Mouse (Mus musculus) mature B cell (primary cell): ENCODE measurements around the gene Macf1.
"Not testable (repeated sequence)": the region's sequence is repeated elsewhere in the genome, so short reads cannot be mapped to it uniquely, and the experiment has no call there.

ENCODE experiments used
- in situ Hi-C: fragments of 300-500 bp; cut with MboI; formaldehyde crosslinking; loops from 2 replicates; pipeline ENCODE4 v1.14.3; 2019

The Macf1 gene

DNA sequence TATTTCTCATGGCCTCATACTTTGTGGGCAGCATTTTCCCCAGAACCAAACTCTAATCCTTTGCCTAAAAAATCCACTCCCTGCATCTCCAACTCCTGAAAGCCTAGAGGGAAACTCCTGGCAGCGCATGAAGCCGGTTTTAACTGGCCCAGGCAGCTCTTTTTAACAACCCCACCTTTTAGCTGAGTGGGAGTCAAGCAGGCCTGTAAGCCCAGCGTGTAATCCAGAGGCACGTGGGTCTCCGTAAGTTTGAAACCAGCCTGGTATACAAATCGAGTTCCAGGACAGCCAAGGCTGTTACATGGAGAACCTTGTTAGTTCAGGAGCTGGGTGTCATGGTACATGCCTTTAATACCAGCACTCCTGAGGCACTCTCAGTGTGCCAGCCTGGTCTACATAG, 14.5 kb downstream of the Macf1 start:
- in situ Hi-C loops, result no loop called here

DNA sequence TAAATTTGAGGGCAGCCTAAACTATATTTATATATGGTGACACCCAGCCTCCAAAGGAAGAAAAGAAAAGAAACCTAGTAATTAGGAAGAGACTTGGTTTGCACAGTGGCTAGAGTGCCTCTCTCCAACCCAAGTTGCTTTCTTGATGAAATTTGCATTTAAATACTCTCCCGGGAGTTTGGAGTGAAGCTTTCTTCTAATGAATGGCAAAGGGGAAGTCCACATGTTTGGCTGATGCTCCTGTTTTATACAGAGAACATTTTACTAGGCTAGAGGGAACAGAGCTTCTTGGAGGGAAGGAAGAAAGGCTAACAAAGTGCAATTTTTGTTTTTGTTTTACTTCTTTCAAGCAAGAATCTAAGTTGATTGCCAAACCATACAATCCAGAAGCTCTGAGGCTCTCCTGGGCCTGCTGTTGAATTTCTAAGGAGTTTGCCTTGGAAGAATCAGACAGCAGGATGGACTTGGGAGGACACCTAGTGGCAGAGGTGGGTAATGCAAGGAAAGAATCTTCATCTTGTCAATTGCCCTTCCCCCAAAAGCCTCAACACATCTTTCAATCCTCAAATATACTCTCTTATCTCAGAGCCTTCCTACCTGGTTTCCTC, 16.8 kb downstream of the Macf1 start:
- in situ Hi-C loops, result no loop called here

DNA sequence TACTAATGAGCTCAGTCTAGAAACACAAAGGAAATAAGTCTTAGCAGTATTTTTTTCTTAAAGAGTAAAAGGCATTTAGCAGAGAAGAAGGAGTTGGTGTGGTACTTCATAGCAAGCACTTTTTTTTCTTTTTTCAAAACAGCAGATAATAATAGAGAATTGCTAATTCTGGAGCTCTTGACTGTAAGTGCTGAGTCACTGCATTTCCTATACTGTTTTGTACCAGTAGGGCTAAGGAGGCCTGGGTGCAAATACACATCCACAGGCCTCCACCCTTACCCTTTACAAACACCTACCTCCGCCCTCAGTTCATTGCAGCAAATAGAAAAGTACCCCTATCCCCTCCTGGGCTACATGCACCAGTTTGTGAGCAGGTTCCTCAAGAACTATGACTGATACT, 17.6 kb downstream of the Macf1 start:
- in situ Hi-C loops, result no loop called here

DNA sequence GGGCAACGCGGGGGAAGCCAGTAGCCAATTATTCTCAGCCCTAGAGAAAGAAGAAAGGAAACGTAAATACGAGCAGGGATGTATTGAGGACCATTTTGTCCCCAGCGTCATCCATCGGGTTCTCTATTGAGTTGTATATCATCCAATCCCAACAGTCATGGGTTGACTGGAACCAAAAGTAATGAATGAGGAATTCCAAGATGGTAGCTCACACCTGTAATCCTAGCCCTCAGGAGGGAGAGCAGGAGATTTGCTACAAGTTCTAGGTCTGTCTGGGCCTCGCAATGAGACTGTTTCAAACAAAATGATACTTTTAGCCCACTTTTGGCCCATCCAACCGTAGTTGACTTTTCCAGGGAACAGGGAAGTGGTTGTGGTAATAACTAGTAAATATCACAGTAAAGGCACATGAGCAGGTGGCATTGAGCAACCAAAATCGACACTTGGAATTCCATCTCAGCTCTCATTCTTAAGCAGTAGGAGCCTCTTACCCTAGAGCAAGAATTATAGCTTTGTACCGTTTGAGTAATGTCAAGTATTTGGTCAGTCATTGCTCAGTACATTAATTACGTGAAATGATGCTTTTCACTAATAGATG, 18.4 kb downstream of the Macf1 start:
- in situ Hi-C loops, result no loop called here

DNA sequence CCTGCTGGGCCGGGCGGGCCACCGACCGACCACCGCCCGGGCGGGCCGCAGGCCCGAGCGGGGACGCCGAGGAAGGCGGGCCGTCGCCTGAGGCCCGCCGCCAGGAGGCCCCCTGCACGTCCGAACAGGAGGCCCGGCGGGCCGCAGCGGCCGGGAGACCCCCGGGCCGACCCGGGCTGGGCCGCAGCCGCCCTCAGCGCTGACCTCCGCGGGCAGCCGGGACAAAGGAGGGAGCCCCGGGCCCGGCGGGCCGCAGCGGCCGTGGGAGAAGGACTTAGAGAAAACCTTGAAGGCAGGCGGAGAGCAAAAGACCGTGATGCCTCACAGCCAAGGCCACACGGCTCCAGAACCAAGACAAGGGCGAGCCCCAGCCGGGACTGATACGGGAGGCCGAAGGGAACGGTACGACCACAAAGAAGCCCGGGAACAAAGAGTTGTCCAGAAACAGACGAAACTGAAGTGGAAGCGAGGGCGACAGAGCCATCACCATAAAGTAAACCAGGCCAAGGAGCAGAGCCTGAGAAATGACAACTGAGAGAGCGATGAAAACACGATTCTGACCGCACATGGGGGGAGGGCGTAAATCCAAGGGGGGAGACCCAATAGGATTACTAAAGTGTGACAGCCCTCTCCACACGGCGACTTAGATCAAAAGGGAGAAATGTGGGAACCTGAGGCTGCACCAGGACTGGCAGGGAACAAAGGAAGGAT, 19.1 kb downstream of the Macf1 start:
- in situ Hi-C loops, result no loop called here

DNA sequence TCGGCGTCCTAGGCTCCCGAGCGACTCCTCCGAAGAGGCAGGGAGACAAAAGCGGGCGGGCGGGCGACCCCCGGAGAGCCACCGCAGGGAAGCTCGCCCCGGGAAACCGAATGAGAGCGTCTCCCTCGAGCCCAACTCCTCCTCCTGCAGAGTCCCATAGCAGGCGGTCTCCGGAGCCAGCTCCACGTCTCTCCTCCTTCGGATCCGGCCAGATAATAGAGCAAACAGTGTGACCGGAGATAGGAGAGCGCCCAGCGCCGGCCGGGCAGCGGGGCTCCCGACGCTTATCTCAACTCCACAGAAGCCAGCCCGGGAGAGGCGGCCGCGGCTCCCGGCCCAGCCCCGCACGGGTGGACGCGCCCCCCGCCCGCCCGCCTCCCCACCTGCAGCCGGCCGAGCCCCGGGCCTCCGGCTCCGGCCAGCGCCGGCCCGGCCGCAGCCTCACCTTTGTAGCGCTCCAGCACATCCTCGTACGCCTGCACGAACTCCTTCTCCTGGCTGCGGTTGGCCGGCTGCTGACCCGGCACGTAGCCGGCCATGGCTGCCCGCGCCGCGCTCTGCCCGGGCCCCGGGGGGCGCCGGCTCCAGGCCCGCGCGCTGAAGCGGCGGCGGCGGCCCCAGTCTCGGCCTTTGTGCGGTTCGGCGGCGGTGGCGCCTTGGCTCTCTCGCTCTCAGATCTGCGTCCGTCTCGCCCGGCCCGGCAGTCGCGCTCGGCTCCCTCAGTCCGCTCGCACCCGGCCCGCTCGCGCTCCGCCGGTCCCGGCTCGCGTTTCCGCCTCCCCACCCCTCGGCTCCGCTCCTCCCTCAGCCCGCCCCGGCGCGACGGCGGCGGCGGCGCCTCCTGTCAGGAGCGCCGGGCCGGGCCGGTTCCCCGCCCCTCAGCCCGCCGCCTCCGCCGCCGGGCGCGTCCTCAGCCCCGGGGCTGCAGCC, 19.9 kb downstream of the Macf1 start:
- in situ Hi-C loops, result no loop called here

DNA sequence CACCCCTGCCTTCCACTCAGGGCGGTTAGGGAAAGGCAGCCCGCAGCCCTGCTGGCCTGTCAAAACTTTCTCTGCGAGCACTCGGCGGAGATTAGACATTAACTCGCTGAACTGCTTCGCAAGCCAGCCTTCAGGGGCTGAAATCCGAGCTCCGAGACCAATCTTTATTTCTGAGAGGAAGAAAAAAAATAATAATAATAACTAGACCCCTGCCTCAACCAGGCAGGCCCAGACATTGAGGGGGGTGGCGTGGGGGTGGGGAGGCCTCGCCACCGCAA, 20.5 kb downstream of the Macf1 start:
- in situ Hi-C loops, result no loop called here

DNA sequence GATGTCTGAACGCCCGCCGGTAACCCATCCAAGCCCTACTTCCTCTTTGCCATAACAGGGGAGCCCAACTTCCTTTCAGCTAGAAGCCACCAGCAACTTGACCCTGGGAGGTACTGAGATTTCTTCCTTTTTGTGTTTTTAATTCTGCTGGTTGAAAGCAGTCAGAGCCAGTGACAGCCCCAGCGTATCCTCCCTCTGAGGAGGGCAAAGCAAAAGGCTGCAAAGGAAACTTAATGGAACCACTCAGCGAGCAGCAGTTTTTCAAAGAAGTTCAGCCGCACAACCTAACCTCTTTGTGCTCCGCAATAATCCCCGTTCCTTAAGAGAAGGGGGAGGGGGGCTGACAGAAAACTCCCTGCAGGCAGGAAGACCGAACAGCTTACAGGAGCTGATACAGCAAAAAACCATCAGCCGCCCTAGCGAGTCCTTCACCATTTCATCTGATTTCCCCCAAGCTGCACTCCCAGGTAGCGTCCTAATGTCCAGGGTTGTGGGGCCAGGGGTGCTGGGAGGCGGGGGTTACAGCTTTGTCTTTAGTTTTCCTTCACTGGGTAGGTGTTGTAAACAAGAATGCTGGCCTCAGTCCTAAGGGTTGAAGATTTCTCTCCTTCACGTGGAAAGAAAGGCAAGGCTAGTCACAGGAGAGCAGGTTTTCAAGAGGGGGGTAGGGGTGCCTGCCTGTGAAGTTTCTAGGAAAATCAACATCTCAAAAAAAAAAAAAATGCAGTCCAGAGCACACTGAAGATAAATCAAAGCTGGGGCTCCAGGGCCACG, 21.1 kb downstream of the Macf1 start:
- in situ Hi-C loops, result no loop called here

DNA sequence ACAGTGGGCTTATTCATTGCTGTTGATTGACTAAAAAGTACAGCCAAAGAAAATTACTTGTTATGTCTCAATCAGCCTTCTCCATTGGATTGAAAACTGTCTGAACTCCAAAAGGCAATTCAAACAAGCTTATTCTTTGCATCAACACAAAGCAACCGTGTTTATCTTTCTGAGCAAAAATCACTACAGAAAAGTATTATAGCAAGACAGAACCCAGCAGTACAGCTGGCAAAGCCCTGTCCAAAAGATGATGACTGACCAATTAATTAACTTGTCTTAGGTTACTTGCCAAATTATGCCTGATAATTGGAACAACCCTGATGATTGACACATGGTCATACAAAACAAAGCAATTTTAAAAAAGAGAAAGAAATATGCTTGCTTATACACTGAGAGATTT, 26.0 kb downstream of the Macf1 start:
- in situ Hi-C loops, result no loop called here

DNA sequence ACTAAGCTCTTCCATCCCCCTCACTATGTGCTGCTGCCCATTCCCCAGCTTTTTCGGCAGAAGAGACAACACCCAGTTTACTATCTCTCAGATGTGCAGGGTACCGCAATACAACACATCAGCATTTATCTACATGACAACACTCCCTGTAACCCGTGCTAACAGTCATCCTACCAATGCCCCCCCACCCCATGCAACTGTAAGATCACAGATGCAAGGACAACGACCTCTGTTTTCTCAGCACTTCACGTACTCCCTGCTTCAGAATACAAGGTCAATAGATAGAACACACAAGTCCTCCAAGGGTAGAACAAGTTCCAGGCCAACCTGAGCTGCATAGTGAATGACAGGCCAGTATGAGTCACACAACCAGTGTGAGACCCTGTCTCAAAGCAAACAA, 28.9 kb downstream of the Macf1 start:
- in situ Hi-C loops, result no loop called here

DNA sequence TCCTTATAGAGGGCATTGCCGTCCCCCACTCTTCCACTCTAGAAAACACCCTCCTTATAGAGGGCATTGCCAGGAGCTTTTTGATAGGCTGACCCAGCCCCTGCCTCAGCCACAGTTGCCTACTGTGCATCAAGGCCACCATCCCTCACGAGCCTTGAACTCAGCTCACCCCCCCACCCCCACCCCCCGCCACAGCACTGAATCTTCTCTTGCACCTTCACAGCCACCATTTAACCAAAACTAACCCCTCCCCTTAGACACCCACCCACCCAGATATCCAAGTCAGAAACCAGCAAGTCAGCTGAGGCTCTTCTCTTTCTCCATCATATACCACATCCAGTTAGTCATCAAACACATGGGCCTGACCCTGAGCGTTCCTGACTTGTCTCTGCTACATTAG, 29.6 kb downstream of the Macf1 start:
- in situ Hi-C loops, result no loop called here

DNA sequence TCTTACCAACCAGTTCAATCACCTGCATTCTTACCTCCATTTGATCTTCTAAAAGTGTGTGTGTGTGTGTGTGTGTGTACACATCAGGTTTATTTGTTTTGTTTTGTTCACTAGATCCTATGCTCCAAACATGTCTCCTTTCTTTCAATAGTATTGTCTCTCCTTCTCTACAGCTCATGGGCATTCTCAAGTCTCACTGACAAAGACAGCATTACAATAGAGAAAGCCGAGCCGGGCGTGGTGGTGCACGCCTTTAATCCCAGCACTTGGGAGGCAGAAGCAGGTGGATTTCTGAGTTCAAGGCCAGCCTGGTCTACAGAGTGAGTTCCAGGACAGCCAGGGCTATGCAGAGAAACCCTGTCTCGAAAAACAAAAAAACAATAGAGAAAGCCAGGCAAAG, 30.7 kb downstream of the Macf1 start:
- in situ Hi-C loops, result not testable (repeated sequence)

DNA sequence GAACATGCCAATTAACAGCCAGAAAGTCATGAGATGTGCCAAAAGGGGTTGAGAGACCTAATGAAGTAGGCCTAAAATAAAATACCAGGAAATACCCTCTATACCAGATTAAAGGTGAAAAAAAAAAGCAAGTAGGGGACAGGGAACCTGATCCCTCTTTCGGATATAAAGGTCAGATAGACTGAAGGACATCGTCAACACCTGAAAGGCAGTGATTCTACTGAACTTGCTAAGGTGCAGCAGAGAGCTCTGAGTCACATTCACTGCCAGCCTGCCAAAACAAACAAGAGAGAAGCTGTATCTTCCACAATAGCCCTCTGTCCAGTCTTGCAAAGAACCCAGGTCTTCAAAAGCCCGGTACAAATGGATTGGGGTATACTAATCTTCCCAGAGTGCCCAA, 32.0 kb downstream of the Macf1 start:
- in situ Hi-C loops, result no loop called here

DNA sequence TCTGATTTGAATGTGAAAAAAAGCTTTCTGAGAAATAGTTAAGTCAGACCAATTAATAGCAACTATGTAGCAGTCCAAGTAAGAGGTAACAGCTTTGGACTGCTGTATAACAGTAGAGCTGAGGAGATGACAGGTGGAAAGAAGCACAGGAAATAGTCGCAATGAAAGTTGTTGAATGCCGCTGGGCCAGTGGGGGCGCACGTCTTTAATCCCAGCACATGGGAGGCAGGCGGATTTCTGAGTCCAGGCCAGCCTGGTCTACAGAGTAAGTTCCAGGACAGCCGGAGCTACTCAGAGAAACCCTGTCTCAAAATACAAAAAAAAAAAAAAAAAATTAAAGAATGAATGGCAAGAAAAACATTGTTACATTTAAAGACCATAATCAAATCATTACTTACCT, 35.0 kb downstream of the Macf1 start:
- in situ Hi-C loops, result no loop called here

DNA sequence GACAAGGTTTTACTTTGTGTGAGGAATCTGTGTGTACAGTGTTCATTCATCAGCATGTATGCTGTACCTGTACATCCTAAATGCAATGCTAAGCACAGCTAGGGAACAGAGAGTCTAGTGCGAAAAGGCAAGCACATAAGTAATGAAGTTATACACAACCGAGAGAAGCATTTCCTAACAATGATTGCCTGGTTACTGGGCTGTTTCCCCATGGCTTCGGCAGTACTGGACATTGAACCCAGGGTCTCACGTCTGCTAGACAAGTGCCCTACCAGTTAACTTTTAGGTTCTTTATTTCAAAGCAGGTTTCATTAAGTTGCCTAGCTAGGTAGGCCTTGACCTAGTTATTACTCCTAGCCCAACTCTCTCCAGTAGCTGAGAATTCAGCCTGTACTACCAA, 36.5 kb downstream of the Macf1 start:
- in situ Hi-C loops, result no loop called here

DNA sequence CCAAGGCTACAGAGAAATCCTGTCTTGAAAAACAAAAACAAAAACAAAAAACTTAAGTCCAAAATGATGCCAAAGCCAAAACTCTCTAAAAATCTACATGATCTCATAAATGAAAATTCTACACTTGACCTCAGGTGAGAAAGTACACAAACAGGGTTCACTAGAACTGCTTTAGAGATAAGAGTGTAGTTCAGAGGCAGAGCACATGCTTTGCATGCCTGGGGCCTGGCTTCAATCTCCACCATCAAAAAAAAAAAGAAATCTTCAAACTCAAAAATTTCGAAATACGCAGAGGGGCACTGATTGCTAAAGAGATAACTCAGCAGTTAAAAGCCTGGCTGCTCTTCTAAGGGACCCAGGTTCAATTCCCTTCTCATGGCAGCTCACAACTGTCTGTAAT, 37.1 kb downstream of the Macf1 start:
- in situ Hi-C loops, result no loop called here

DNA sequence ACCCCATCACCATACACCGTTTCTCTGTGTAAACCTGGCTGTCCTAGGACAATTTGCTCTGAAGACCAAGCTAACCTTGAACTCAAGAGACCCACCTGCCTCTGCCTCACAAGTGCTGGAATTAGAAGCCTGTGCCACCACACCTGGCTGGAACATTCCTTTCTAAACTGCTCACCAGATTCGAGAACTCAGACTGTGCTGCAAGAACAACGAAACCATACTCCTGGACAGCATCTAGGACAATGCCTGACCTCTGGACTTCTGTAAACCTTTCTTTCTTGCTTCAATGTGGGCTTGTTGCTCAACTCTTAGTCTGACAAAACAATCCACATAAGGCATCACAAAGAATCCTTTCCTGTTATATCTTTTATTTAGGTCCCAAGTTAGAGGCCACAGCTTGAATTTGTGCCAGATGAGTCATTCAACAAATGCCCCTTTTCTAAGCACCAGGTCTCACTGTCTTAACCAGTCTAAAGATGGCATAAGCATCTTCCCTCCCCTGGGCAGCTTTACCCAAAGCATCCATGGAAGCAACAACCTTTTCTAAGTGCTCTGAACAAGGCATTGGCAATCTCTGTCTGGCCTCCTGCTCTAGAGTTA, 38.8 kb downstream of the Macf1 start:
- in situ Hi-C loops, result no loop called here

DNA sequence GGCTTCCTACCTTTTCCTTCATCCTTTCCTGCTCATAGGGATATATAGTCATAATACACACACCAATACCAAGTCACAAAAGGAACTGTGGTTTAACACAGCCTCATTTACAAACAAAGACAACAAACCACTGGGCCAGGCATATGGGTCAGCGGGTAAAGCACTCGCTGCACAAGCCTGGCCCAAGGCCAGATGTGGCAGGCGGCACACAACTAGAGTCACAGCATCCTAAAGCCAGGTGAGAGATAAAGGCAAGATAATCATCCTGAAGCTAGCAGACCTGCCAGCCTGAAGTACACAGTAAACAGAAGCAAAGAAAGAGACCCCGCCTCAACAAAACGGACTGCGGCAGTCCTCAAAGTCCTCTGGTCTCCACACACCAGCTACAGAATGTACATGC, 40.6 kb downstream of the Macf1 start:
- in situ Hi-C loops, result no loop called here

DNA sequence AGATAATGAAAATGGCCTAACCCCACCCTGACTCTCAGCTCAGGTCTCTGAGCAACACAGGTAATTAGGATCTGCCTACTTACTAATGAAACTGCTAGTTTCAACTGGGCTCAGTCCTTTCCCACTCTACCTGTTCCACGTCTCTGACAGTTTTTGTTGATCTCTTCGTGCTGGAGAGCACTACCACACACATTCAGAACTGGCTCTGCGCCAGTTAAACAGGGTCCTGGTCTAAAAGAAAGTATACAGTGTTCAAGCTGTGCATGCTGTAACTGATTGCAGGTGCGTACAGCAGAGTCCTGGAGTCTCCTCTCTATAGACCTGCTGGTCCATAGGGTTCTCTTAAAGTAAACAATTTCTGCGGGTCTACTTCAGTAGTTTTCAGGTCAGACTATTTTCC, 41.3 kb downstream of the Macf1 start:
- in situ Hi-C loops, result no loop called here

DNA sequence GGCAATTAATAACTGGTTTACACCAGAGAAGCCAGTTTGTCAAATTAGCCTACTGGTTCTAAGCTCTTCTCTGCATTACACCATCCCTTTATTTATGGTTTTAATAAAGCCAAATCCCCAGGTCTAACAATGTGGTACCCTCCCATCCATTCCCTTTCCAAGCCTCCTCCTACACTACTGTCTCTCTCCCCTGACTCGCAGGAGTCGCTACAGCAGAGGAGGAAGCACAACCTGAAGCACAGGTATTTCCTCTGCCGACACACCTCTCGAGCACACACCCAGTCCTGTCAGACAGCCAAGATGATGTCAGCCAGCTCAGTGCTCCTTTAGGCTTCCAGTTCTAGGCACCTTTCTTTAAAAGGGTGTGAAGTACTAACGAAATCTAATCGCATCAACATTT, 47.0 kb downstream of the Macf1 start:
- in situ Hi-C loops, result no loop called here

DNA sequence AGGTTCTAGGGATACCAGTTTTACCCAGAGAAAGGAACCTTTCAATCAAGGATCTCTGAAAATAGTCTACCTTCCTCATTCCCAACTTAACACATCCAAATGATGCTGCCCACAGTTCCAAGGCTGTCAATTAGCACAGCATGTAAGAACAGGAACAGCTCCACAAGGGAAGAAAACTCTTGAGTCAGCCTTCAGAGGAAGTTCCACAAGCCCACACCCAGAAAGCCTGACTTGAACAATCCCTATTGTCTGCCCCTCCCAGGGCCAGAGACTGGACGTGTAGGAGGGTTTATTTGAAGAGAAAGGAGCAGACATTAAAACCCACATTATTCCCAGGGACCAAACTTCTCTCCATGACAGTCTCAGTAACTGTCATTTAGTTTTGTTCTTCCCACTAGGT, 48.7 kb downstream of the Macf1 start:
- in situ Hi-C loops, result no loop called here

DNA sequence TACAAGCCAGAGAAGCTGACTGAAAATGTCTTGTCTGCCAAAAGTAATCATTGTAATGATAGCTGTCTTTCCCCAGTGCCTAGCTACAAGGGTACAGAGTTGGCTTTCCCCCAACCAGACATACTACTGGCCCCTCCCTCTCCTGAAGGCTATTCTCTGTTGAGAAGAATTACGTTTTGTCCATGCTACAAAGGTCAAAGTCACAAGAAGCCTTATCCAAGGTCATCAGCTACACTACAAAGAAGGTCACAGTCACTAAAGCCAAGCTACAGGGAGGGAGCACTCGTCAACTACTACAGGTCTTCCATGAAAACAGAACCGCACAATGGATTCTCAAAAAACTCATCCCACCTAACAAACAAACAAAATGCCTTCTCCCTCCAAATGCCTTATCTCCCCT, 49.7 kb downstream of the Macf1 start:
- in situ Hi-C loops, result no loop called here
